Mouse (Mus musculus) heart, embryonic 10.5 days (tissue): Measurements from ENCODE around the gene Cldnd1. TPM values are rescaled to one million over a fixed set of nuclear protein-coding genes. Genes with fewer than 3 reads are reported as not detected.

Experiments
- DNase-seq: peaks from one replicate; pipeline ENCODE4 v3.0.0-alpha.2; 2017; ENCODE audit warnings: low spot score
- H3K27ac ChIP-seq: fragments of 300-500 bp; sonication (generic); 2 replicates; pipeline ENCODE4 v1.5.1; 2016; ENCODE audit warnings: mild to moderate bottlenecking
- H3K27me3 ChIP-seq: fragments of 300-500 bp; sonication (generic); 2 replicates; pipeline ENCODE4 v1.6.1; 2016; ENCODE audit warnings: mild to moderate bottlenecking; ENCODE audit not compliant: poor library complexity, insufficient read depth, severe bottlenecking
- H3K36me3 ChIP-seq: fragments of 300-500 bp; sonication (generic); 2 replicates; pipeline ENCODE4 v1.6.1; 2016; ENCODE audit warnings: mild to moderate bottlenecking, moderate library complexity
- H3K4me1 ChIP-seq: fragments of 300-500 bp; sonication (generic); 2 replicates; pipeline ENCODE4 v1.6.1; 2016; ENCODE audit warnings: mild to moderate bottlenecking
- H3K4me3 ChIP-seq: fragments of 300-500 bp; sonication (generic); 2 replicates; pipeline ENCODE4 v1.5.1; 2016; ENCODE audit warnings: mild to moderate bottlenecking, moderate library complexity
- H3K9me3 ChIP-seq: fragments of 300-500 bp; sonication (generic); 2 replicates; pipeline ENCODE4 v1.6.1; 2016; ENCODE audit warnings: mild to moderate bottlenecking, moderate library complexity
- WGBS: fragments of 180-500 bp; shearing (Covaris S2); methylation state at CpG from one replicate; pipeline ENCODE4 v1.1.7; 2016; 5-methylcytosine and 5-hydroxymethylcytosine counted together
- polyA plus RNA-seq: library from polyadenylated mRNA; unstranded; fragments of >200 nt; fragmentation: Nextera tagmentation; extraction: Ambion mirVana; gene quantifications from 2 replicates; pipeline ENCODE4 v1.2.1, GENCODE M21; 2016

The Cldnd1 gene
- polyA plus RNA-seq, 1 experiment from 2014 or later: 106 TPM

DNA sequence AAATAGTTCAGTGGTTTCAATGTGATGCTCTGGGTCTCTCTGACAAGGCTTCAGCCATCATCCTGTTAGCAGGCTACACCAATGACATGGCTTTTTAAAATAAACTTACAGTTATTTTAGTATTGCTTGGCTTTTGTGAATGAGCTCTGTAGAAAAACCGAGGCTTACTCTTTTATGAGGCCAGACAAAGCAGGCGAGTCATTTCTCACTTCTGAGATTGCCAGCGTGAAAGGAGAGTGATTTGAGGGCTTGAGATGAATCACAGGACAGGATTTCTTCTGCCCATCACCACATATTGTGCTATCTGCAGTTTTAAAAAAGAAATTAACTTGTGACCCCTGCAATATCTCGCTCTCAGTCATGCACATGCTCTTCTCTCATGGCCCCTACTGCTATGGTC is 12.7 kb upstream of the Cldnd1 start:
- H3K9me3 ChIP-seq: no peaks in the 10 kb centered on the region
- no peaks in the 10 kb centered on the region for H3K36me3 ChIP-seq
- 67% methylated on average over 4 of the region's 4 CpGs for WGBS
- H3K4me1 ChIP-seq: no peaks in the 10 kb centered on the region
- H3K27me3 ChIP-seq: no peaks in the 10 kb centered on the region
- no peak overlapping the region for H3K27ac ChIP-seq
- no peak overlapping the region for H3K4me3 ChIP-seq
- no peak for DNase-seq

DNA sequence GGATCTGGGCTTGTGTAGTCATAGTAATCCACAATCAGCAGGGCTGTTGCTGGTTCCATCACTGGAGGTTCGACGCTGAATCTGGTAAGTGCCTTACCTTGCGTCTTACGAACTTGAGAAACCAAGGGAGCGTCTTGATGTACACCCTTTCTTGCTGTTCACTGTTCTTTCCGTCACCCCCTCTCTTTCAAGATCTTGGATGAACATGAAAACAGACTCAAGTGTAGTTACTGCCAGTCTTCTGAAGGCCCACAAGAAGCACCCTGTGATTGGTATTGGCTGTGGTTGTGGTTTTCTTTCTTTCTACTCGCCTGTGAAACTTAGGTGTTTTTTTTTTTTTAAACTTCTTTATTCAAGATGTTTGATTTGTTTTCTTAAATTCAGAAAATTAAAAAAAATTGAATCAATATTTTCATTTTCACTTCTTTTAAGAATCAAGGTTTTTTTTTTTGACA is 9.0 kb upstream of the Cldnd1 start, which contains the start of gene Gpr15:
Gene Gpr15 (minus strand): TSS at position 405 of the 455 bp plus-strand sequence.
- Histone ChIP-seq H3K27ac (no peak within 1 kb of the TSS), H3K4me1 (no peaks in the 10 kb centered on the region), H3K27me3 (no peaks in the 10 kb centered on the region), H3K9me3 (no peaks in the 10 kb centered on the region), H3K36me3 (no peaks in the 10 kb centered on the region), H3K4me3 (no peak within 1 kb of the TSS)
- 88% methylated on average over 7 of the region's 7 CpGs for WGBS
- no peak for DNase-seq

DNA sequence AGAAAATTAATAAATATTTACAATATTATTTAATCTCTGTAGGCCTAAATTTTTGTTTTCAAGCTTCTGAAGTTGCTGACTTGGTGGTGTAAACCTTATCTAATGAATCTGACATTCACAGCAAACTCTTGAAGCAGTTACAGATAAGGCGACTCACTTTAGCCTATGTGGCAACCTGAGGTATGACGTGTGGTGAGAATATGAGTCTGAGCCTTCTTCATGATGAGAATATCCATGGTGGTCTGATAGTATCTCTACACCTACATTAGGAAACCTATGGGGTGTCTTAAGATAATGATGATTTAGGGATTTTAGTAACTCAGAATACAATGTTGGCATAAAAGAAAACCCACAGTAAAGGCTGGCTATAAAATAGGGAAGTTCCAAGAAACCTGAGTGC is 5.4 kb upstream of the Cldnd1 start:
- H3K36me3 ChIP-seq: no peaks in the 10 kb centered on the region
- no peak for DNase-seq
- no peaks in the 10 kb centered on the region for H3K27me3 ChIP-seq
- H3K4me3 ChIP-seq: no peak overlapping the region
- 72% methylated on average over 2 of the region's 2 CpGs for WGBS
- H3K27ac ChIP-seq: no peak overlapping the region
- H3K9me3 ChIP-seq: no peaks in the 10 kb centered on the region
- no peaks in the 10 kb centered on the region for H3K4me1 ChIP-seq

DNA sequence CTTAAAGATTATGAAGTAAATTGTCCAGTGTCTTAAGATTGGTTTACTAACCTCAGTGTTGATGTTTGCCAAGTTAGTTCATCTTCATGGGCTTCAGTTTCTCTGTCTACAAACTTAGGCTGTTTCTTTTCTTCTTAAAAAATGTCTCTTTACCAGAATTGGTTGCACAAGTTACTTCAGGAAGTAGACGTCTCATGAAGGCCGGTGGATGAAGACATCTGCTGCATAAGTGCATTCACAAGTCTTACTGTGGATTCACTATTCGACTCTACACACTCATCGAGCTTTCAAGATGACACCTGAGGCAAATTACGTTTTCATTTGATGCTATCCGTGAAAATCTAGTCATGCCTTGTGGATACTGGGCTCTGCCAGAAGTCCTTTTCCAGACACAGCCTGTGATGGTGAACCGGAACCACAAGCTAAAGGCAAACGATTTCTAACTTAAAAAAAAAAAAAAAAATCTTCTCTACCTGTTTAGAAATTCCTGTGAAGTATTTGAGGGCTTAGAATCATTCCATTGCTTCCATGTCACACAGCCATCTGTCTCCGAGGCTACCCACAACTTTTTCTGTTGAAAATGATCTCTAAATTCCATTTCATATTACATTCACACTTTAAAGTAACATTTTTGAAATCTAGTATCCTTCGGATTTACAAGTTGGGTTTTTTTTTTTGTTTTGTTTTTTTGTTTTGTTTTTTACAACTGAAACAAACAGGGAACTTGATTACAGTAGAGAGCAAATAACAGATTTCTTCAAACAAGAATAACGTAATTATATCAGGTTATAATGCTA is 832 bp upstream of the Cldnd1 start:
- DNase-seq: no peak
- no peaks in the 10 kb centered on the region for H3K27me3 ChIP-seq
- H3K4me1 ChIP-seq: peaks cover 3% of the 10 kb centered on the region; the same call in 1 of the 2 replicates
- H3K4me3 ChIP-seq: peak overlapping the region; percentile 78
- peaks cover 17% of the 10 kb centered on the region for H3K36me3 ChIP-seq
- 78% methylated on average over 11 of the region's 11 CpGs for WGBS
- H3K9me3 ChIP-seq: no peaks in the 10 kb centered on the region
- H3K27ac ChIP-seq: peak overlapping the region; percentile 94; the same call in 1 of the 2 replicates

DNA sequence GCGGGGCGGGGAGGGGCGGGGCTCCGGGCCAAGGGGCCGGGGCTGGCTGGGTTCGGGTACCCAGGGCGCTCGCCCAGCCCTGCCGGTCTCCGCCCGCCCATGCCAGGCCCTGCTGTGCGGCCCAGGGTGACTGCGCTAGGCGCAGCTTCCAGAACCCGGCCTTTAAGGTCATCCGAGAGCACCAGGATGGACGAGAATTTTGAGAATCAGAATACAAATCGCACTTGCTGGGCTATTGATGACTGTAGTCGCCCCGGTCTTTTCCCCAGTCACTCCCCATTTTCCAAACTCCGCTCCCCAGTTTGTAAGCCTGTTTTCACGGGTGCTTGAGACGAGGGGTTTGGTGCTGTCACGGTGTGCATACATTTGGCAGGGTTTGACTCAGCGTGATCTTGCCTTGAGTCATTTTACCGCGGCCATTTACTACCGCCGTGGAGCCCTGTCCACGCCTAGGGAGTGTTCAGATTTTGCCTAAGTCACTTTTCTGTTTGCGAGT is 514 bp downstream of the Cldnd1 start:
- H3K27ac ChIP-seq: peak overlapping the region; percentile 94

DNA sequence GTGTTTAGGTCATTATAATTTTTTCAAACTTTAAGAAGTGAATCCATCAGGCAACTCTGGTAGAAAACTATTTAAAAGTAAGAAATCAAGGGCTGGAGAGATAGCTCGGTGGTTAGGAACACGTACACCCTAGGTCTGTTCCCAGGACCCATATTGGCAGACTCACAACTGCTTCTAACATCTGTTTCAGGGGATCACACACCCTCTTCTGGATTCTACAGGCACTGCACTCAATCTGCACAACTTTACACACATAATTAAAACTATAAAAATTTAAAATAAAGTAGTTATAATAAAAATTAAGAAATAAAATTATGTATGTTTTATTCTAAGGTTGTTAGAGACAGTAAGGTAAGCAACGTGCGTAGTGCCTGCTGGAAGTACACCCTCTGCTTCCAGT is 10.5 kb downstream of the Cldnd1 start:
- Histone ChIP-seq H3K36me3 (peaks cover 21% of the 10 kb centered on the region), H3K27ac (no peak overlapping the region), H3K9me3 (no peaks in the 10 kb centered on the region), H3K4me1 (no peaks in the 10 kb centered on the region), H3K27me3 (no peaks in the 10 kb centered on the region), H3K4me3 (no peak overlapping the region)
- no peak for DNase-seq
- WGBS: 71% methylated on average over 4 of the region's 4 CpGs

More for the DNA sequence above, 514 bp downstream of the Cldnd1 start:
- DNase-seq: no peak
- Histone ChIP-seq H3K36me3 (peaks cover 31% of the 10 kb centered on the region), H3K9me3 (no peaks in the 10 kb centered on the region), H3K4me1 (peaks cover 3% of the 10 kb centered on the region; the same call in 1 of the 2 replicates), H3K27me3 (no peaks in the 10 kb centered on the region), H3K4me3 (peak overlapping the region; percentile 78)
- under 1% methylated on average over 27 of the region's 31 CpGs for WGBS

DNA sequence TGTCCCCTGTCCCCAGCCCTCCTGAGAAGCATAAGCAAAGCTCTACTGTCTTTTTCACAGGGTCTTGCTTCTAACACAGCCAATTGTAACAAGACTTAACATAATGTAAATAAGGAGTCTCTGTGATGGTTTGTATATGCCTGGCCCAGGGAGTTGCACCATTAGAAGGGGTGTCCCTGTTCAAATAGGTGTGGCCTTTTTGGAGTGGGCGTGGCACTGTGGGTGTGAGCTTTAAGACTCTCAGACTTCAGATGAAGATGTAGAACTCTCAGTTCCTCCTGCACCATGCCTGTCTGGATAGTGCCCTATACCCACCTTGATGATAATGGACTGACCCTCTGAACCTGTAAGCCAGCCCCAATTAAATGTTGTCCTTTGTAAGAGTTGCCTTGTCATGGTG is 11.1 kb downstream of the Cldnd1 start:
- Histone ChIP-seq H3K4me1 (no peaks in the 10 kb centered on the region), H3K27ac (no peak overlapping the region), H3K9me3 (no peaks in the 10 kb centered on the region), H3K4me3 (no peak overlapping the region), H3K36me3 (peaks cover 15% of the 10 kb centered on the region), H3K27me3 (no peaks in the 10 kb centered on the region)
- WGBS: 91% methylated on average over 1 of the region's 1 CpGs
- no peak for DNase-seq

DNA sequence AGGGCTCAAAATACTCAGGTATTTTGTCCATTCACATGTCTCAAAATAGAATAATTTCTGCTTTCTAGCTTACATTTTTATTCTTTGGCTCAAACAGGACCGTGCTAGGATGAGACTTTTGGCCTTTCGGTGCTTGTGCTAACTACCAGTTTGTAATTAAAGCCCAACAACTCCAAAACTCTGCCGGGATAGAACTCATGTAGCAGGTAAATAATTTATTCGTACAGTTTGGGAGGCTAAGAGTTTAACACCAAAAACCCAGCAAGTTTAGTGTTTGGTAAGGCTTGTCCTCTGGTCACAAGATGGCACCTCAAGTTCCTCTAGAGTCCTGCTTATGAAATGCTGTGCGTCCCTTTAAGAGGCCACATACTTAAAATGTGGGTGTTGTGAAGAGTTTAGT is 13.0 kb downstream of the Cldnd1 start:
- H3K27ac ChIP-seq: no peak overlapping the region
- H3K4me3 ChIP-seq: no peak overlapping the region
- no peaks in the 10 kb centered on the region for H3K4me1 ChIP-seq
- H3K36me3 ChIP-seq: no peaks in the 10 kb centered on the region
- no peak for DNase-seq
- H3K27me3 ChIP-seq: no peaks in the 10 kb centered on the region
- 91% methylated on average over 5 of the region's 5 CpGs for WGBS
- no peaks in the 10 kb centered on the region for H3K9me3 ChIP-seq

DNA sequence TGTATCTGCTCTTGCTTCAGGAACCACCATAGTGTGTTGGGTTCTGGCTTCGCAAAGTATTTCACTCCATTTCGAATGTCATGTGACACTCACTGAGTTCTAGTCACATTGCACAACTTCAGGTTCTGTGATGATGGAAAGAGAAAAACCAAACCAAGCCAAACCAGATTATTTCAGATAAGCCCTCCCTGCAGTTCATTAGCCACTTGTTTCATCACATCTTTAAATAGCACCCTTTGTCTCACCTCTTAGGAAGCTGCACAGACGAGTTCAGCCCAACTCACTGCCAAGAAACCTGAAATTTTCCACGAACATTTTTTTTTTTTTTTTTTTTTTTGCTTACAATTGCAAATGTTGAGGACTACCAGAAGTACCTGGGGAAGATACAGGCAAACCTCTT is 19.0 kb downstream of the Cldnd1 start:
- Histone ChIP-seq H3K4me3 (no peak overlapping the region), H3K4me1 (peaks cover 6% of the 10 kb centered on the region), H3K36me3 (no peaks in the 10 kb centered on the region), H3K9me3 (no peaks in the 10 kb centered on the region), H3K27ac (no peak overlapping the region; the same call in 1 of the 2 replicates), H3K27me3 (no peaks in the 10 kb centered on the region)
- no peak for DNase-seq
- WGBS: 30% methylated on average over 4 of the region's 4 CpGs

DNA sequence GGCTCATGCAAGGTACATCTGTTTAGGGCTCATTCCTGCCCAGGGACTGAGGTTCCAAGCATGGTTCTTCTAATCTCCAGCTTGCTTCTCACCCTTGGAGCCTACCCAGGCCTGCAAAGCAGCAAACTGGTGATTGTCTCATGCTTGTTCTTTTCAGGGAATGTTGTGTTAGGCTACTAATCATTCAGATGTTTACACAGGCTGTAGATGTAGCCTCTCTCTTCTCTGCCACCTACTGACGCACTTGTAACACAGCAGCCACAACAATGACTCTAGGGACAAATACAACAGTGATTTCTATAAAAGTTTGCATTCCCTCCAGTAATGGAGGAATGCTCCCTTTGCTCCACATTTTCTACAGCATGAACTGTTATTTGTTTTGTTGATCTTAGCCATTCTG is 23.6 kb downstream of the Cldnd1 start:
- Histone ChIP-seq H3K36me3 (no peaks in the 10 kb centered on the region), H3K4me1 (peaks cover 6% of the 10 kb centered on the region), H3K4me3 (no peak overlapping the region), H3K9me3 (no peaks in the 10 kb centered on the region), H3K27ac (no peak overlapping the region), H3K27me3 (no peaks in the 10 kb centered on the region)
- 22% methylated on average over 1 of the region's 1 CpGs for WGBS
- no peak for DNase-seq

DNA sequence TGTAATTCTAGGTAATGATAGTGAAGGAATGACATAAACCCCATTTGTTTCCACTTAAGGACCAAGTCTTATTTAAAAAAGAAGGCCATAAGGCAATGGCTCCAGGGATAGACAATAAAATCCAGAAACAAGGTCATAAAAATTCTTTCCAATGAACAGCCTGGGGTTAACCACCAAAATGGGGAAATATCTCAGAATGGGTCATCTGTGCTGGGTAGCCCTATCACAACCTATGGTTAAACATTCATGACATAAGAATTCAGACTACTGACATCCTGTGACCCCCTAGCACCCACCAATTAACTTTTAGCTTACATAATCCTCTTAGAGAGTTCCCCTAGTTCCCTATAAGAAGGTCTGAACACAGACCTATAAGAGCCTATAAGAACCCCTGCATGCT is 28.5 kb downstream of the Cldnd1 start:
- H3K4me3 ChIP-seq: no peak overlapping the region
- H3K27ac ChIP-seq: no peak overlapping the region
- no peaks in the 10 kb centered on the region for H3K27me3 ChIP-seq
- no peaks in the 10 kb centered on the region for H3K4me1 ChIP-seq
- no peaks in the 10 kb centered on the region for H3K36me3 ChIP-seq
- no peak for DNase-seq
- no peaks in the 10 kb centered on the region for H3K9me3 ChIP-seq

DNA sequence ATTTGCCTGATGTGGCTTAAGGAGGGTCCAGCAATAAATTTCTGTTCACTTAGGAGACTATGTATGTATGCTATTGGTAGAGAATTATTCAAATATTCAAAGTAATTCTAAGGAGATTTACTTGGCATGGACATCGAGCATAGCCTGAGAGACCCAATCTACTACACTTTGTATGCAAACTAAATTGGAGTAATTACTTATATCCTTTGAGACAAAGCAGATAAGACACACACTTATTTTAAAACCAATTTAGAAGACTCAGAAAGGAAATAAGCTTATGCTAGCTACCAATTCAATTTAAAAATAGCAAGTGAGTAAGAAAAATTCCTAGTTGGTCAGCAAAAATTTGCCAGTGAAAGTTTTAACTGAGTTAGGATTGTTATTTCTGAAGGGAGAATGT is 35.4 kb downstream of the Cldnd1 start, which contains the start of gene Olfr172:
Gene Olfr172 (minus strand): TSS at position 101 of the 400 bp plus-strand sequence.
- DNase-seq: no peak
- Histone ChIP-seq H3K9me3 (no peaks in the 10 kb centered on the region), H3K36me3 (no peaks in the 10 kb centered on the region), H3K4me3 (no peak within 1 kb of the TSS), H3K27ac (no peak within 1 kb of the TSS), H3K4me1 (no peaks in the 10 kb centered on the region), H3K27me3 (no peaks in the 10 kb centered on the region)
- WGBS: 80% methylated on average over 1 of the region's 1 CpGs
